Mouse (Mus musculus) spleen, postnatal 36 days (tissue): Measurements from ENCODE around the gene Fbxw9.
A peak's percentile ranks its signal among the peaks of the same experiment; 100 is the strongest.
"Not testable (repeated sequence)": the region's sequence is repeated elsewhere in the genome, so short reads cannot be mapped to it uniquely, and the experiment has no call there.

Source experiments
- DNase-seq, 2 experiments: peaks; one replicate each; pipeline ENCODE4 v3.0.0; 2022; ENCODE audit warnings: low spot score in 2 of 2, mixed read lengths in 1 of 2

The Fbxw9 gene

DNA sequence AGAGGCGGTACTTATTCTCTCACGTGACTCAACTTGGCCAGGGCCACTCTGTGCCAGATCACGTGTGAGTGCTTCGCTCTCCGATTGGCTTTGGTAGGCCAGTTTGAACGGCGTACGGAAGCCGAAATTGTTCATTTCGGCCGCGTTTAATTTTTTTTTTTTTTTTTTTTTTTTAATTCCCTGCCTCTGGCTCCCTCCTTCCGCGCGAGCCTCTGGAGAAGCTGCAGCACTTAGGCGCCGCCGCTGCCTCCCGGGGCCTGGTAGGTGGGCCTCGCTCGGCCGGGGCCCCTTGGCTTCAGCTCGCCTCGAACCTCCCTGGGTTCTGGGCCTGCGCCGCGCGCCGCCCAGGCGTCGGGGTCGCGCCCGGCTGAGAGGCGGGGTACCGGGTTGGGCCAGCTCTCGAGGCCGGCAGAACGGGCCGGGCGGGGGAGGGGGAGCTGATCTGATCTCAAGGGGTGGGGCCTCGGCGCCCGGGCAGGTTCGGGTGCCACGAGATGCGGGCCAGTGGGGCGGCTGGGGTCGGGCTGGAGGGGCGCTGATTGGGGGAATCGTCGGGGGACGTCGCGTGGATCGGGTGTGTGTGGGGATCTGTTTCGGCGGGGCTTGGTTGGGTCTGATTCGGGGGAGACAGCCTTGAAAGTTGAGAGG lies 23.0 kb upstream of the Fbxw9 start, which contains the start of gene Tnpo2:
TSS of gene Tnpo2 (plus strand) at position 198 of the 648 bp plus-strand sequence.
- peak; percentile 92 to 94 for DNase-seq

DNA sequence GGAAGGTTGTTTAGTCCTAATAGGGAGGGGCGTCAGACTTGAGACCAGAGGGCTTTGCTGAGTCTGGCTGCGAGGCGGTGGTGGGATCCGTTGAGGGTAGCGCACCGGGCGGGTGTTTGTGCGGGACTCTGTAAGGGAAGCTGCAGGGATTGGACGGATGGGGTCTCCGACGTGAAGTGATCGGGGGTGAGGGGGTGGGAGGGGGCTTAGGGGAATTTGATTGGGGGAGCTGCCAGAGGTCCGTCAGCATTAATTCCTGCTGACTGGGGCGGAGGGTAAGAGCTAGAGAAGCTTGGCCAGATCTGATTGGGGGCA lies 22.5 kb upstream of the Fbxw9 start:
- DNase-seq: no peak

DNA sequence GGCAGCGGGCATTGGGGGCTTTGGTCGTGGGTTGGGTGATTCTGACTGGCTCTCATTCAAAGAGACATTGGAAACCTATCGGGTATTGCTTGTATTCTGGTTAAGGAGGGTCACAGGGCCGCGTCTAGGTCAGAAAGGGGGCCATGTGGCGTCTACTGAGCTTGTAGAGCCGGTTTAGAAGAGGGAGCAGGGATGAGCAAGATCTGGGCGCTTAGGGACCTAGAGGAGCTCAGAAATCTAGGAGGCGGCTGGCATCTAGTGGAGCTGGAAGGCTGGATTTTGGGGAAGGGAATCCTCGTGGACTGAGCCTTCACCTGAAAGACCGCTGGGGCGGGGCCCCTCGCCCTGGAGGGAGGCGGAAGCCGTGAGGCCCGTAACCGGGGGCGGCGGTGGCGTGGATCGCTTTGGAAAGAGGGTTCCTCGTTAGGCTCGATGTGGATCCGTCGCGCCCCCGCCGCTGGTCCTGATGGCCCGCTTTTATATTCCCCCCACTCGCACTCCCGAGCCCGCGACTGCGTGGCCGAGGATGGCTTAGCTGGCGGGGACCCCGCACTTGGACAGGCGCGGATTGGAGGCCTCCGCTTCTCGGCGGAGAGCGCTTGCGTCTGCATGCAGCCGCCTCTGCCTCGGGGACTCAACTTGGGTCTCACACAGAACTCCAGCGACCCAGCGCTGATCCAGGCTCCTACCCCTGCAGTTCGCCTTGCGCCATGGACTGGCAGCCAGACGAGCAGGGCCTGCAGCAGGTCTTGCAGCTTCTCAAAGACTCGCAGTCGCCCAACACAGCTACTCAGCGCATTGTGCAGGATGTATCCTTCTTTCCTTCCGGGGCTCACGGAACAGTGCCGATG lies 21.9 kb upstream of the Fbxw9 start:
- DNase-seq: peak; percentile 54 to 59

- no peak for DNase-seq
Measured at GRCm38 (mm10) chr8:85043619-85044018, 16.2 kb upstream of the Fbxw9 start.

DNA sequence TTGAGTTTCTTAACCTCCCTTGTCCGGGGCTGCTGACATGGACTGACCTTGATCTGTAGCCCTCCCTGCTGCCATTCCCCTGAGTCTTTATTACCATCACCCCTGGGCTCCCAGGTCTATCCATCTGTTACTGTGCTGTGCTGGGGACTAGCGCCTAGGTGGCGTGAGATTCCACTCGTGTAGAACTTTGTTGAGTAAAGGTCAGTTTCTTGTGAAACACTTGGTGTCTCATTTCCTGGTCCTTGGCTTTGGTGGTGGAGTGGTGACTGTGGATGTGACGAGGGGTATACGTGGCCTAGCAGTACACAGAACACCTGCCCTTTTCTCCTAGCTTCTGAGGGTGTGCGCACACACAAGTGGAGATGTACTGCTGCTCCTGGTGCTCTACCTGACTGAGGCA lies 2.5 kb upstream of the Fbxw9 start:
- no peak for DNase-seq

DNA sequence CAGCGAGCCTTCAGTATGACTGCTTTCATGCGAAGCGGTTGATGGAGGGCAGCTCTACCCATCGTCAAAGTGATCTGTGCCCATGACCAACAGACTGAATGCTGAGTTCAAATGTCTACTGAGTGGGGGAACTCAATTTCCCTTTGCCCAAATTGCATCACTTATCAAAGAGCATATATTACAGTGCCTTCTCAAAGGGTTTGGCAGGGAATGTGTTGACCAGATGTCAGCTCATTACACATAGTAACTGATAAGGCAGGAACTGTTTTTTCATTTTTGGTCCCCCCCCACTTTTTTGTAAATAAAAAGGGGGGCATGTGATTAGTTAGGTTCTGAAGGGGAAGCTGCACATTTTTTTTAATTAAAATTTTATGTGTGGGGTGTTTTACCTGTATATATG lies 2.7 kb downstream of the Fbxw9 start:
- DNase-seq: no peak

DNA sequence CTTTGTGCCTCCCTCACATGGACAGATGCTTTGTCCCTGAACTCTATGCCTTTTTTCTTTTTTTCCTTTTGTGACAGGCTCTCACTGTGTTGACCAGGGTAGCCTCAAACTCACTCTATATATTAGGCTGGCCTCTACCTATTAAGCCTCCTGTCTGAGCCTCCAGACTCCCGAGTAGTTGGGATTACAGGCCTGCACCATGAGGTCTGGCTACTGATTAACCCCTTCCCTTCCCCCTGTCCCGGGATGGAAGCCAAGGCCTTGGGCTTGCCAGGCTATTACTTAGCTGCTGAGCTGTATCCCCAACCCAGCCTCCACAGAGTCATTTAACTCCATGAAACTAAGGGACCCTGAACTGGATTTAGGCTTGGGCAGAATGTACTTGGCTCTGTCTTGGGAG lies 5.4 kb downstream of the Fbxw9 start:
- no peak for DNase-seq

- no peak for DNase-seq
Measured at GRCm38 (mm10) chr8:85067155-85067554, 7.3 kb downstream of the Fbxw9 start.

GRCm38 (mm10) chr8:85067982-85068381 lies 8.1 kb downstream of the Fbxw9 start, which contains the start of gene Gm5741:
Gene Gm5741 (minus strand): TSS chr8:85067982.
- DNase-seq: no peak

GRCm38 (mm10) chr8:85071041-85071440 lies 11.2 kb downstream of the Fbxw9 start:
- DNase-seq: no peak

DNA sequence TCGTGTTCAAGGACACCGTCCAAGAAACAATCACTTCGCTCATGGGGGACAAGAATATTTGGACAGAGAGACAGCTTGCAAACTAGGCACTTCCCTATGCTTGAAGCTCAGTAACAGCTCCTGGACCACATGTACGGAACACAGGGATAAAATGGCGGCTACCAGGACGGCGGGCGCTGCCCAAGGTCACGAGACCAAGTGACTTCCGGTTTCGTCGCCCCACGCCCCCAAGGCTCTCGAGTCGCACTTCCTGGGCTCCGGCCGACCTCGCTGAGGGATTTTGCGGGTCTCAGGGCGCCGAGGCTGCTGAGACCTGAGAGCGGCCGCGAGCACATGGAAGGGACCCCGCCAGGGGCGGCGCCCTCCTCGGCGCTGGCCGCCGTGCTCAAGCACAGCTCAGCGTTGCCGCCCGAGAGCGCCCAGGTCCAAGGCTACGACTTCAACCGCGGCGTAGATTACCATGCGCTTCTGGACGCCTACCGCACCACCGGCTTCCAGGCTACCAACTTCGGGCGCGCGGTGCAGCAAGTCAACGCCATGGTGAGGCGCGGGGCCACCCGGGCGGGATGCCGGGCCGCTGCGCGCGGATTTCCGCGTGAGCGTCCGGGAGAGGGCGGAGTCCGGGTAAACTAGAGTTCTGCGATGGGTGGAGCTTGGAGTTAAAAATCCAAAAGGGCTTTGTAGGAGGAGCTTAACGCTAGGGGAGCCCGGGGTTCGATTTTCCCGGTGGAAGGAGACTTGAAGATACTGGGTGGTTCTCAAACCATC lies 11.8 kb downstream of the Fbxw9 start, which contains the start of gene Dhps:
TSS of gene Dhps (plus strand) at position 244 of the 768 bp plus-strand sequence.
- peak; percentile 89 to 92 for DNase-seq

DNA sequence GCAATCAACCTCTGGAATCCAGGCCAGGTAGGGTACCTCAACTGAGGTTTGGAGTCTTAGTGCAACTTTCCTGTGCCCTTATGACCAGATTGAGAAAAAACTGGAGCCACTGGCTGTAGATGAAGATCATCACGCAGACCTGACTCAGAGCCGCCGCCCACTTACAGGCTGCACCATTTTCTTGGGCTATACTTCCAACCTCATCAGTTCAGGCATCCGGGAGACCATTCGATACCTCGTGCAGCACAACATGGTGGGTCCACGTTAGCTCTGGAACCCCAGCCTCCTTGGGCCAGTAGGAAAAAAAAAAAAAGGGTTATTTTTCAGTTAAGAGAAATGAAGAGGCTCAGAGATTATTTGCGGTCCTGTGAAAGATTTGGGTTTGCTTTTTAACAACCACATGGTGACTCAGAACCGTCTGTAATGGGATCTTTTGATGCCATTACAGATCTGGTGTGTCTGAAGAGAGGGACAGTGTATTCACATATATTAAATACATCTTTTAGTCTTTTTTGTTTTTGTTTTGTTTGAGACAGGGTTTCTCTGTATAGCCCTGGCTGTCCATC lies 12.6 kb downstream of the Fbxw9 start:
- no peak for DNase-seq

DNA sequence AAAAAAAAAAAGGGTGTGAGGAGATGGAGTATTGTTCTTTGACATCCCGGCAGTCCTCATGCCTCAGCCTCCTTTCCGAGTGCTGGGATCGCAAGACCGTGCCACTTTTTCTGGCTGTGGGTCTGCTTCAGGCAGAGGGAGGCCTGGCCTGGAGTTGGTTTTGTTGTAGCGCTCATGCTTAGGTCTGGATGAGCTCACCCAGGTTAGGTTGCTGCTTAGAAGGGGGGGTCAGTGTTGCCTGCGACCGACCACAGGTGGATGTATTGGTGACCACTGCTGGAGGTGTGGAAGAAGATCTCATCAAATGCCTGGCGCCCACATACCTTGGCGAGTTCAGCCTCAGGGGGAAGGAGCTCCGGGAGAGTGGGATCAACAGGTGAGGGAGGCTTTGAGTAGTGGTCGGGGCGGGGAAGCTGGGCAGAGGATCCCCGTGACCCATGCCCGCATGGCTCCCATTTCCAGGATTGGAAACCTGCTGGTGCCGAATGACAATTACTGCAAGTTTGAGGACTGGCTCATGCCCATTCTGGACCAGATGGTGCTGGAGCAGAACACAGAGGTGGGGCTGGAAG lies 13.3 kb downstream of the Fbxw9 start:
- no peak for DNase-seq

- no peak for DNase-seq
Measured at GRCm38 (mm10) chr8:85074167-85074566, 14.3 kb downstream of the Fbxw9 start.

DNA sequence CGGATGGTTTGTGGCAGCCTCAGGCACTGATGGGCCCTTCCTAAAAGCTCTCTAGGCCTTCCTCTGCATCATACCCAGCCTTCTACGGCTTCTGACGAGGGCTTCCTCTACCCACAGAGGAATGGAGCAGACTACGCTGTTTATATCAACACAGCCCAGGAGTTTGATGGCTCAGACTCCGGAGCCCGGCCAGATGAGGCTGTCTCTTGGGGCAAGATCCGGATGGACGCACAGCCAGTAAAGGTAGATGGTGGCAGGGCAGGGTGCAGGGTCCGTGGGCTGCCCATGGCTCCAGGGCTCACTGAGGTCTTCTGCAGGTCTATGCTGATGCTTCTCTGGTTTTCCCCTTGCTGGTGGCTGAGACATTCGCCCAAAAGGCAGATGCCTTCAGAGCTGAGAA lies 14.8 kb downstream of the Fbxw9 start:
- DNase-seq: no peak

DNA sequence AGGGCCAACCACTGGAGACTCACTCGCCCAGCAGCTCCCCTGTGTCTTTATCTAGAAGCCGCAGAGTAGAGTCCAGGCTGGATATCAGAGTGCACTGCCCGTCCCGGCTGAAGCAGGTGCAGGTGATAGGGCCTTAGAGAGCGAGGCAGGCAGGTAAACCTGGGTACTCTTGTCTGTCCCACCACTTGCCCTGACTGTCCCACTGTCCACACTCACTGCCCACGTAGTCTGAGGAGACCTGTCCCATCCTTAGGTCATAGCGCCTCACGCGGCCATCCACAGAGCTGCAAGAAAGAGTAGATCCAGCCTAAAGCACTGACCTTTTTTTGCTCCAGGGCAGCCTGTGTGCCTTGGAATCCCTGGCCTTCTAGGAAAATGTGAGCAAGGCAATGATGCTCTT lies 16.1 kb downstream of the Fbxw9 start:
- peak; percentile 31 to 42 for DNase-seq

GRCm38 (mm10) chr8:85076993-85077392 lies 17.1 kb downstream of the Fbxw9 start:
- peak; percentile 78 to 81 for DNase-seq

DNA sequence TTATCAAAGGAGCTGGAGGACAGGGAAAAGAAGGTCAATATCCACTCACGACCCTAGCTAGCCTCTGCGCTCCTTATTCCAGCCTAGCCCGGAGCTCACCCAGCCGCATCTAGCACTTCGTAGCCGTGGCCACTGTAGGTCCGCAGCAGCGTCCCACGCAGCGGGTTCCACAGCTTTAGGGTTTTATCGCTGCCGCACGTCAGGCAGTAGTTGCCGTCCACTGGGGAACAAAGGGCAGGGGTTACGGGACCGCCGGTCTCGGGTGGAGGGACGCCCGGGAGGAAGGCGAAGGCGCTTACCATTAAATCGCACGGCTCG lies 20.3 kb downstream of the Fbxw9 start:
- no peak for DNase-seq

DNA sequence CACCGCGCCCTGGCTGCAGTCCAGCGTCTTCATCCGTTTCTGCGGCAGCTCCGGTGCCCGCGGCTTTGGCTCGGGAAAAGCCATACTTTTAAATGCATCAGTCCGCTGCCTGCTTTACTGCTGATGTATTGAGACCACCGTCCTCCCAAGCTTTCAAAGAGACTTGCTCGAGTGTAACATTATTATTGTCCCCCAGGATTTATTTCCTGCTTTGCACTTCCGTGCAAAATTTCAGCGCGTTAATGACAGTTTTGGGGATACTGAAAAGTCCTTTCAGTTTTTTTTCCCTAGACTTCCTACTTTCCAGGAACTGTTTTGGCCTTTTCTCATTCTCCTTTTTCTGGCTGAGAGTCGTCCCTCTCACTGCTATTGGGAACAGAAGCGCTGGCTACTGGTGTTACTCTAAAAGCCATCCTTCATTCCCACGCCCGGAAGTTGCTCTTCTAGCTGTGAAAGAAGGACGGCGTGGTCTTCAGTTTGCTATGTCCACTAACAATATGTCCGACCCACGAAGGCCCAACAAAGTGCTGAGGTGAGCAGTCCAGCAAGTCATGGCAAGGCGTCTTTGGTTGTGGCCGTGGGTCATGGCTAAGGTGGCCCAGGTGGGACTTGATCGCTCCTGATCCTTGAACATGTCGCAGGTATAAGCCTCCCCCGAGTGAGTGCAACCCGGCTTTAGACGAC lies 20.8 kb downstream of the Fbxw9 start, which contains the start of gene Wdr83os:
TSS of gene Wdr83os (plus strand) at position 209 of the 684 bp plus-strand sequence.
- DNase-seq: peak; percentile 50 to 57

DNA sequence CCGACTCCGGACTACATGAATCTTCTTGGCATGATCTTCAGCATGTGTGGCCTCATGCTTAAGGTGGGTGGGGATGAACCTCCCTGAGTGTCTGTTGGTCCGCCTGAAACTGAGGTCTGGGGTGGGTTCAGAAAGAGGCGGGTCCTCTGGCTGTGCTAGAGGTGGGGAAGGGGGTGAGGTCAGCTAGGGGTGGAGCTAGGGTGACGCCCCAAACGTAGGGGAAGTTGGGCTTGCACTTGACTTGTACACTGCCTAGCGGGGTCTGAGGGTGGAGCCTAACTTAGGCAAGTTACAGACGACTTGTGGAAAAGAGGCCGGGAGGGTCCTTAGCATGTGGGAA lies 21.3 kb downstream of the Fbxw9 start, which contains the start of gene Wdr83:
TSS of gene Wdr83 (minus strand) at position 91 of the 340 bp plus-strand sequence.
- DNase-seq: peak; percentile 84 to 85

DNA sequence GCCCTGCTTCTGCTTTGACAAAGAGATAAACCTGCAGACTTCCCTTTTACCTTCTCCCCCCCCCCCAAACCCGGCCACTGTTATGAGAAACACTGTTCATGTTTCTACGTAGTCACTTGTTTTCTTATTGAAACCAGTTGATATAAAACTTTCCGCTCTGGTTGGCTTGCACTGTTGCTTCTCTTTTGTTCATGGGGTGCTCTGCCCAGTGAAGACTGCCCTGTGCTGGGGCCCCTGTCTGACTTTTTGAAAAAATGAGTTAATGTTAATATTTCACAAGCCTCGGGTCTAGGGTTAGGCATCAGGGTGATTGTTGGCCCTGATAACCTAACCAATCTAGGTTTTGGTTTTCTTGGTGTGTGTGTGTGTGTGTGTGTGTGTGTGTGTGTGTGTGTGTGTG lies 22.3 kb downstream of the Fbxw9 start:
- not testable (repeated sequence) for DNase-seq
